Mouse (Mus musculus) limb, embryonic 12.5 days (tissue): Measurements from ENCODE around the gene Pik3ca. TPM values are rescaled to one million over a fixed set of nuclear protein-coding genes. Genes with fewer than 3 reads are reported as not detected.
"Not testable (repeated sequence)": the region's sequence is repeated elsewhere in the genome, so short reads cannot be mapped to it uniquely, and the experiment has no call there.

Experiments
- ATAC-seq: fragments of 200-750 bp; cut with Nextera tagmentation; 2 replicates; pipeline ENCODE4 v1.8.0; 2017; ENCODE audit warnings: low read depth, moderate TSS enrichment; ENCODE audit not compliant: insufficient number of reproducible peaks, insufficient read depth, low FRiP score, low TSS enrichment
- H3K27ac ChIP-seq: fragments of 300-500 bp; sonication (generic); 2 replicates; pipeline ENCODE4 v1.5.1; 2016; ENCODE audit warnings: mild to moderate bottlenecking, moderate library complexity
- H3K27me3 ChIP-seq: fragments of 300-500 bp; sonication (generic); 2 replicates; pipeline ENCODE4 v1.6.1; 2016; ENCODE audit warnings: mild to moderate bottlenecking, moderate library complexity
- H3K36me3 ChIP-seq: fragments of 300-500 bp; sonication (generic); 2 replicates; pipeline ENCODE4 v1.6.1; 2016; ENCODE audit warnings: mild to moderate bottlenecking, moderate library complexity
- H3K4me1 ChIP-seq: fragments of 300-500 bp; sonication (generic); replicated peaks from 2 replicates; pipeline ENCODE4 v1.6.1; 2016
- H3K4me2 ChIP-seq: fragments of 300-500 bp; sonication (generic); 2 replicates; pipeline ENCODE4 v1.6.1; 2016; ENCODE audit warnings: mild to moderate bottlenecking, moderate library complexity
- H3K4me3 ChIP-seq: fragments of 300-500 bp; sonication (generic); replicated peaks from 2 replicates; pipeline ENCODE4 v1.5.1; 2016; ENCODE audit warnings: mild to moderate bottlenecking
- H3K9ac ChIP-seq: fragments of 300-500 bp; sonication (generic); replicated peaks from 2 replicates; pipeline ENCODE4 v1.6.1; 2016; ENCODE audit warnings: mild to moderate bottlenecking, moderate library complexity
- H3K9me3 ChIP-seq: fragments of 300-500 bp; sonication (generic); 2 replicates; pipeline ENCODE4 v1.6.1; 2016; ENCODE audit warnings: mild to moderate bottlenecking, moderate library complexity
- WGBS: fragments of 180-500 bp; shearing (Covaris S2); methylation state at CpG from one replicate; pipeline ENCODE4 v1.1.7; 2016; 5-methylcytosine and 5-hydroxymethylcytosine counted together
- polyA plus RNA-seq: library from polyadenylated mRNA; unstranded; fragments of >200 nt; fragmentation: Nextera tagmentation; extraction: Ambion mirVana; gene quantifications from 2 replicates; pipeline ENCODE4 v1.2.1, GENCODE M21; 2016

The Pik3ca gene
- polyA plus RNA-seq, 1 experiment from 2014 or later: 12.0 TPM

- no peak overlapping the region for H3K9ac ChIP-seq
- ATAC-seq: no peak
- H3K4me1 ChIP-seq: no peaks in the 10 kb centered on the region
- no peaks in the 10 kb centered on the region for H3K36me3 ChIP-seq
- 89% methylated on average over 4 of the region's 4 CpGs for WGBS
- H3K4me2 ChIP-seq: no peak overlapping the region
- H3K4me3 ChIP-seq: no peak overlapping the region
- H3K9me3 ChIP-seq: no peaks in the 10 kb centered on the region
- H3K27me3 ChIP-seq: no peaks in the 10 kb centered on the region
- no peak overlapping the region for H3K27ac ChIP-seq
Observed at GRCm38 (mm10) chr3:32427695-32428094, 30.2 kb downstream of the Pik3ca start.

- H3K4me1 ChIP-seq: no peaks in the 10 kb centered on the region
- no peak for ATAC-seq
- H3K4me2 ChIP-seq: no peak overlapping the region
- H3K4me3 ChIP-seq: no peak overlapping the region
- no peak overlapping the region for H3K27ac ChIP-seq
- 92% methylated on average over 3 of the region's 3 CpGs for WGBS
- H3K9me3 ChIP-seq: no peaks in the 10 kb centered on the region
- H3K36me3 ChIP-seq: no peaks in the 10 kb centered on the region
- H3K9ac ChIP-seq: no peak overlapping the region
- no peaks in the 10 kb centered on the region for H3K27me3 ChIP-seq
Observed at GRCm38 (mm10) chr3:32428361-32428760, 30.9 kb downstream of the Pik3ca start.

- Histone ChIP-seq H3K9ac (no peak overlapping the region), H3K27ac (no peak overlapping the region), H3K4me3 (no peak overlapping the region), H3K9me3 (no peaks in the 10 kb centered on the region), H3K4me2 (no peak overlapping the region), H3K36me3 (no peaks in the 10 kb centered on the region; the same call in 1 of the 2 replicates), H3K4me1 (0 out of 2 replicates have a peak, but pooled peaks cover 3% of the 10 kb centered on the region), H3K27me3 (no peaks in the 10 kb centered on the region)
- no peak for ATAC-seq
- 79% methylated on average over 4 of the region's 4 CpGs for WGBS
Observed at GRCm38 (mm10) chr3:32428921-32429320, 31.4 kb downstream of the Pik3ca start.

GRCm38 (mm10) chr3:32429351-32429750 is 31.9 kb downstream of the Pik3ca start:
- H3K4me3 ChIP-seq, H3K36me3 ChIP-seq, H3K9ac ChIP-seq, H3K4me2 ChIP-seq, H3K4me1 ChIP-seq, H3K9me3 ChIP-seq, ATAC-seq, H3K27me3 ChIP-seq, H3K27ac ChIP-seq: not testable (repeated sequence)

GRCm38 (mm10) chr3:32430394-32430793 is 32.9 kb downstream of the Pik3ca start:
- ATAC-seq: no peak

GRCm38 (mm10) chr3:32434016-32434415 is 36.5 kb downstream of the Pik3ca start:
- Histone ChIP-seq H3K27ac (no peak overlapping the region), H3K4me2 (no peak overlapping the region), H3K4me1 (0 out of 2 replicates have a peak, but pooled peaks cover 3% of the 10 kb centered on the region), H3K27me3 (no peaks in the 10 kb centered on the region), H3K36me3 (peaks cover 21% of the 10 kb centered on the region), H3K9me3 (no peaks in the 10 kb centered on the region), H3K9ac (no peak overlapping the region), H3K4me3 (no peak overlapping the region)
- no peak for ATAC-seq
- WGBS: 63% methylated on average over 2 of the region's 2 CpGs

More at GRCm38 (mm10) chr3:32430394-32430793, 32.9 kb downstream of the Pik3ca start:
- WGBS: 89% methylated on average over 2 of the region's 2 CpGs
- no peak overlapping the region for H3K4me3 ChIP-seq
- no peak overlapping the region for H3K4me2 ChIP-seq
- H3K36me3 ChIP-seq: no peaks in the 10 kb centered on the region; the same call in 1 of the 2 replicates
- H3K27me3 ChIP-seq: no peaks in the 10 kb centered on the region
- H3K9ac ChIP-seq: no peak overlapping the region
- no peaks in the 10 kb centered on the region for H3K9me3 ChIP-seq
- 0 out of 2 replicates have a peak, but pooled peaks cover 3% of the 10 kb centered on the region for H3K4me1 ChIP-seq
- H3K27ac ChIP-seq: no peak overlapping the region

- H3K9me3 ChIP-seq: no peaks in the 10 kb centered on the region
- ATAC-seq: no peak
- H3K9ac ChIP-seq: no peak overlapping the region
- WGBS: 91% methylated on average over 11 of the region's 11 CpGs
- no peaks in the 10 kb centered on the region for H3K27me3 ChIP-seq
- H3K4me1 ChIP-seq: 0 out of 2 replicates have a peak, but pooled peaks cover 3% of the 10 kb centered on the region
- H3K36me3 ChIP-seq: peaks cover 41% of the 10 kb centered on the region
- no peak overlapping the region for H3K4me3 ChIP-seq
- H3K4me2 ChIP-seq: no peak overlapping the region
- no peak overlapping the region for H3K27ac ChIP-seq
Observed at GRCm38 (mm10) chr3:32436101-32436500, 38.6 kb downstream of the Pik3ca start.

GRCm38 (mm10) chr3:32437297-32437696 is 39.8 kb downstream of the Pik3ca start:
- Histone ChIP-seq H3K4me2 (no peak overlapping the region), H3K27me3 (no peaks in the 10 kb centered on the region), H3K4me3 (no peak overlapping the region), H3K27ac (no peak overlapping the region), H3K4me1 (0 out of 2 replicates have a peak, but pooled peaks cover 3% of the 10 kb centered on the region), H3K36me3 (peaks cover 52% of the 10 kb centered on the region), H3K9ac (no peak overlapping the region), H3K9me3 (no peaks in the 10 kb centered on the region)
- ATAC-seq: no peak
- 95% methylated on average over 6 of the region's 6 CpGs for WGBS

- 94% methylated on average over 6 of the region's 6 CpGs for WGBS
- Histone ChIP-seq H3K4me3 (no peak overlapping the region), H3K27me3 (no peaks in the 10 kb centered on the region), H3K4me2 (no peak overlapping the region), H3K9me3 (no peaks in the 10 kb centered on the region), H3K27ac (no peak overlapping the region), H3K9ac (no peak overlapping the region), H3K4me1 (0 out of 2 replicates have a peak, but pooled peaks cover 3% of the 10 kb centered on the region), H3K36me3 (peaks cover 57% of the 10 kb centered on the region)
- ATAC-seq: no peak
Observed at GRCm38 (mm10) chr3:32437820-32438219, 40.3 kb downstream of the Pik3ca start.

- Histone ChIP-seq H3K4me1 (0 out of 2 replicates have a peak, but pooled peaks cover under 1% of the 10 kb centered on the region), H3K9me3 (no peaks in the 10 kb centered on the region), H3K27me3 (no peaks in the 10 kb centered on the region), H3K27ac (no peak overlapping the region), H3K36me3 (peaks cover 64% of the 10 kb centered on the region), H3K9ac (no peak overlapping the region), H3K4me3 (no peak overlapping the region), H3K4me2 (no peak overlapping the region)
- ATAC-seq: no peak
- WGBS: 88% methylated on average over 4 of the region's 4 CpGs
Observed at GRCm38 (mm10) chr3:32438716-32439115, 41.2 kb downstream of the Pik3ca start.

- Histone ChIP-seq H3K36me3 (peaks cover 85% of the 10 kb centered on the region), H3K27ac (no peak overlapping the region), H3K4me2 (no peak overlapping the region), H3K4me3 (no peak overlapping the region), H3K9me3 (no peaks in the 10 kb centered on the region), H3K27me3 (no peaks in the 10 kb centered on the region), H3K4me1 (no peaks in the 10 kb centered on the region), H3K9ac (no peak overlapping the region)
- ATAC-seq: no peak
Observed at GRCm38 (mm10) chr3:32441710-32442109, 44.2 kb downstream of the Pik3ca start.

- Histone ChIP-seq H3K9ac (no peak overlapping the region), H3K9me3 (no peaks in the 10 kb centered on the region), H3K36me3 (peaks cover 83% of the 10 kb centered on the region), H3K4me3 (no peak overlapping the region), H3K4me2 (no peak overlapping the region), H3K27ac (no peak overlapping the region), H3K4me1 (no peaks in the 10 kb centered on the region), H3K27me3 (no peaks in the 10 kb centered on the region)
- WGBS: 84% methylated on average over 11 of the region's 11 CpGs
- no peak for ATAC-seq
Observed at GRCm38 (mm10) chr3:32454329-32455021, 57.0 kb downstream of the Pik3ca start.
